Mouse (Mus musculus) right cerebral cortex, postnatal 10 days (tissue): ENCODE results near the gene Ccdc126.
"Not testable (repeated sequence)": the region's sequence is repeated elsewhere in the genome, so short reads cannot be mapped to it uniquely, and the experiment has no call there.

Experiments
- DNase-seq, 2 experiments: peaks; one replicate each; pipeline ENCODE4 v3.0.0; 2021; ENCODE audit warnings: low spot score in 2 of 2

Gene Ccdc126

DNA sequence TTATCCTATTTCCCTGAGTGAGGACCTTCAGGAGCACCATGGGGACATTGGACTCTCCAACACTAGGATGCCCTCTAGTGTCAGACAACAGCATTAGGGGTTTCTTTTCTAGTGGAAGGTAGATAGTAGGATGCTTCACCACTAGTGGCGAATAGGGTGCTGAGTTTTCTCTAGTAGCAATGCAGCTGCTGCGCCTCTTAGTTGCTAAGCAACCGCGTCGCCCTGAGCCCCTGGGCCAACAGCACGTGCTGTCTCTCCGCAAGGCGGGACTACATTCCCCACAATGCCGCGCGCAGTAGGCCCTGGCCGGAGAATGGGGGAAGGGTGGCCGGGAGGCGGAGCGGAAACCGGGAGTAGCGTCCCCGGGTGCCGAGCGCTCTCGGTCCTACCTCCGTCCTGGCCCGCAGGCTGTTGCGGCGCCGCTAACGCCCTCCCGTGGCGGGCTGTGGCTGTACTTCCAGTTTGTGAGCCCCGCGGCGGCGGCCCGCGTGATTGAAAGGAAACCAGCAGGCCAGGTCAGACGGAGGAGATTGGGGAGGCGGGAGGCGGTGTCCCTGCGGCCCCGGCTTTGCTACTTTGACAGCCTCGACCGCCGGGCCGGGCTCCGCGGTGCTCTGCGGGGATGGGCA is at the start of gene Ccdc126:
Ccdc126 (plus strand) TSS at position 309 of the 629 bp plus-strand sequence.
- DNase-seq, result peak; percentile 99

DNA sequence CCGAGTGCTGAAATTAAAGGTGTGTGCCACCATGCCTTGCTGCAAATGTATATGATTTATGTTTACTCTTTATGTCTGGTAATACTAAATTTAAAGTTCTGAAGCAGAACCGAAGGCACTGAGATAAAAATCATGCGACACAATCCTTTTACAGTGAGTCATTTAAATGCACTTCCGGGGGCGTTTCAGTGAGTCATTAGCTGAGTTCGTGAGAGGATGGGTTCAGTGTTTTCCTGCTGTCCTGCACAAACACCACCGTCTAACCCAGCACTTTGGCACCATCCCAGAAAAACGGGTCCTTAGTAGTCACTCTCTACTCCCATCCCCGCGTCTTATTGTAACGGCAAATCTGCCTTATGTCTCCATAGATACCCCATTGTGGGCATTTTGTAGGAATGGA is 49.2 kb upstream of the Ccdc126 start:
- peak in 1 of 2 experiments; percentile 27 for DNase-seq

DNA sequence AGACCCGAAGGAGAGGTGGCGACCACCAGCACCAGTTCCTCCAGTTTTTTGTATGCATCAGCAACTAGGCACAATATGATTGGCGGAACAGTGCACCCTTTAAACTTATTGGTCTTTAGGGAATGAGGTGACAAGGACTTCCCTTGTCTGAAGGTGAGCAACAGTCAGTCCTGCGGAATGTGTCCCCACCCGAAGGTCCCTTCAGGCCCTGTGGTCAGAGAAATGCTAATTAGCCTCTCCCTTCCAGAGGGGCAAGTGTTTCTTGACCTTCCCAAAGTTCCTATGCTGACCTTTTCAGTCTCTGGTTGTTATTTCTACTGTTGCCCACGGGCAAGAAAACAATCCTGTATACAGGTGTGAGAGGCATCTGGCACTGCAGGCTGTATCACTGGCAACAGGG is 47.3 kb upstream of the Ccdc126 start:
- no peak for DNase-seq

DNA sequence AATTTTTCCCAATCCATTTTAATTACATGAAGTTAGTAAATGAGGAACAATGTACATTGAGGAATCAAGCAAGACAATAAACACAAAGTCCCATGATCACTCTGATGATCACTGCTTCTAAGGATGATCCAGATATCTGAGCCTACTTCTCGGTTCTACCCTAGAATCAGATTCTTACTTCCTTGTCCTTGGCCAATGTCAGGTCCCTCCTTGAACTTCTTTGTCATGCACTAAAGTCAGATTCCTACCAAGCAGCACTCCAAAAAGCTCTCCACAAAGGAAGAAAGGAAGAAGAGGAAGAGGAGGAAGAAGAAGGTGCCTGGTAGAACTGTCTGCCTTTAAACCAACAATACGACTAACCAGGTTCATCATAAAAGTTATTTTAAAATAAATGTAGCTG is 46.2 kb upstream of the Ccdc126 start:
- no peak for DNase-seq

DNA sequence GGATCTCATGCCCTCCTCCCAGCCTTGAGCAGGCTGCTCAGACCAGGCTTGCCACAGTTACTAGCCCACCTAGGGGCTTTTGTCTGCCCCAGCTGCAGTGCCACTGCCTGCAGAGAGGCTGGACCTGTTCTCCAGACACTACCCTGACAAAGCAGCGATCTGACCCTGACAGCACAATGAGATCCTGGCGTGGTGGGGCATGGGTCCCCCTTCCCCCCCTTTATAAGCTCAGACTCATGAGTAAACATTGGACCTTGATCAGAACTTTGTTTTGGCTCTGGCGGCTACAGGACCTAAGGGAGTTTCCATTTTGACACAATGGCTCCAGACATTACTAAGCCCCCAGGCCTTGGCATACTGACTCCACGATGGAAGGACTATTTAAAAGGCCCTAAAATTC is 45.1 kb upstream of the Ccdc126 start:
- DNase-seq, result no peak

DNA sequence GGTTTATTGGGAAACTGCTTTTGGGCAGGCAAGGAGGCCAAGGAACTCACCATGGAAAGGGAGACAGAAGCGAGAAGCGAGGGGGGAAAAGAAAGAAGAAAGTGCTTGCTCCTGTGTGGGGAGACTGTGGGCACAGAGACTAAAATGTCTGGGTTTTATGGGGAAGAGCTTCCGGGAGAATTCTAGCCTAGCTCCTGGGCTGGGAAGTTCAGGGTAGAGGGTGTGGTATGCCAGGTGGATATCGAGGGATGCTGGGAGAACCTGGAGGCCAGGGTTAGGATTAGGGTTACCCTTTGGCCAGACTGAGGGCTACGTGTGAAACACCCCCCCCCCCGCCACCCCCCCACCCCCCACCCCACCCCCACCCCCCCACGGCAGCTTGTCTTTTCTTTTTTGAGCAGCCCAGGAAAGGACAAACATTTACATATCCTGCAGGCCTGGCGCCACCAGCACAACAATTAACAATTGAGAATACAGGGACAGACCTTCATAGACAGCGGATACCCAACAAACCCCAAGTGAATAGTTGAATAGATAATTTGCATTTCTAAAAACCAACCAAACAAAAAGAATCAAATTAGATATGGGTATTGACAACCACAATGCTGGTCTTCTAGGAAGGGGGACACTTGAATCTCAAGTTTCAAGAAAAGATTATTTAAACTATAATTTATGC is 44.5 kb upstream of the Ccdc126 start:
- DNase-seq, result no peak

DNA sequence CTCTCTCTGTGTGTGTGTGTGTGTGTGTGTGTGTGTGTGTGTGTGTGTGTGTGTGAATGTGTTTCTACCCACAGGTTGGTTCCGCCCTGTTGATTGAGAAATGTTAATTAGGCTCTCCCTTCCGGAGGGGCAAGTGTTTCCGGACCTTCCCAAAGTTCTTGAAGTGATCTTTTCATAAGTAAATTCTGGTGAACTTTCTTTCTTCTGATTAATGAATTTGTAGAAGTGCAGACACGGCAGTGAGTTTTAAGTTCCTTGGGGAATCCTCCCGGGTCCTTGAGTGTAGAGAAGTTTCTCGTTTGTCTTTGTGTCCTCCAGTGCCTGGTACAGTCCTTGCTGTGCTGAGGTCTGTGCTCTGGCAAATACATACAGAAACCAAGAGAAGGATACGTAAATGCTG is 43.8 kb upstream of the Ccdc126 start:
- DNase-seq, result no peak

DNA sequence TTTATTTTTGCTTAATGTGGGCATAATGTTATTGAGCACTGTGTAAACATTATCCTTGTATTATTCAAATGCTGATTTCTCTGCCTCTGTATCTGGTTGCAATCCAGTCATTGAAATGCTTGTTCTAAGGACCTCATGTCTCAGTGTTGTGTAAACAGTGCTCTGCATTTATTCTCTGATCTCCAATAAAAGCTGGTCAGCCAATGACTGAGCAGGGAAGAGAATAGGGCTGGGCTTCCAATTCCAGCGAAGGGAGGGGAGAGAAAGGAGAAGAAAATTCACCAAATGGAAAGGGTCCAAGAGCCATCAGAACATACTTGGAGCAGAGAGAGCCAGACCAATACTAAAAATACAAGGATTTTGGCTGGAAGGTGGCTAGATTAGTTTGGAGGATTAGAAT is 38.1 kb upstream of the Ccdc126 start:
- no peak for DNase-seq

DNA sequence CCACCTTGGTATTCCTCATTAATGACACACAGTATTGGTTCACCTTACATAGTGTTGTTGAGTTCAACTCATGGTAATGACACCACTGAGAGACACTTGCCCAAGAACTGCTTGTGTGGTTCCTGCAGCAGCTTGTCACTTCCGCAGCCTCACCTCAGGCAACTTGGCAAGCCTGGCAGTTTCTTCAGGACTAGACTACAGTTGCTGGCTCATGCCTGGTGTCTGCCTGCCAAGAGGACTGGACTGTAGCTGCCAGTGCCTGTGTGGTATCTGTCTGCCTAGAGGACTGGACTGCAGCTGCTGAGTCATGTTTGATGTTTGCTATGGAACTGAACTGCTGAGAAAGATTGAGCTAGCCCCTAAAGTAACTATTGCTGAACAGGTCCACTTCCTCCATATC is 37.0 kb upstream of the Ccdc126 start:
- DNase-seq, result peak; percentile 49 to 54

DNA sequence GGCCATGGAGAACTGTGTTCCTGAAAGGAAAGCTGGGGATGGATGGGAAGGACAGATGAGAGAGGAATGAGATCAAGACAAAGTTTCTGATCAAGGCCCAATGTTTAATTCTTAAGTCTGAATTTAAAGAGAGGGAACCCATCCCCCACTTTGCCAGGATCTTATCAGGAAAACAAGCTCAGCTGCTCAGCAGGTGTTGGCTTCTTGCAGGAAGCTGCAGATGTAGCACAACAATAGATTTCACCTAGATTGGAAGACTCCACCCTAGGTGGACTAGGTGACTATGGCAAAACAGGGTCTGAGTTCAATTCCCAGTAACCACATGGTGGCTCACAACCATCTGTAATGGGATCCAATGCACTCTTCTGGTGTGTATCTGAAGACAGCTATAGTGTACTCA is 20.8 kb upstream of the Ccdc126 start:
- no peak for DNase-seq

DNA sequence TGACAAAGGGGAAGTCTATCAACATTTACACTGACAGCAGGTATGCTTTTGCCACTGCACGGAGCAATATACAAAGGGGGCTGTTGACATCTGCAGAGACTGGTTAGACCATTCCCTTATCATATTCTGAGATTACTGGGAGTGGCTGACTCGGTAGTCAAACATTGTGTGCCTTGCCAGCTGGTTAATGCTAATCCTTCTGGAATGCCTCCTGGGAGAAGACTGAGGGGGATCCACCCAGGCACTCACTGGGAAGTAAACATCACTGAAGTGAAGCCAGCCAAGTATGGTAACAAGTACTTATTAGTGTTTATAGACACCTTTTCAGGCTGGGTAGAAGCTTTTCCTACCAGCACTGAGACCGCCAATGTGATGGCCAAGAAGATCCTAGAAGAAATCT is 4.3 kb upstream of the Ccdc126 start:
- not testable (repeated sequence) for DNase-seq

DNA sequence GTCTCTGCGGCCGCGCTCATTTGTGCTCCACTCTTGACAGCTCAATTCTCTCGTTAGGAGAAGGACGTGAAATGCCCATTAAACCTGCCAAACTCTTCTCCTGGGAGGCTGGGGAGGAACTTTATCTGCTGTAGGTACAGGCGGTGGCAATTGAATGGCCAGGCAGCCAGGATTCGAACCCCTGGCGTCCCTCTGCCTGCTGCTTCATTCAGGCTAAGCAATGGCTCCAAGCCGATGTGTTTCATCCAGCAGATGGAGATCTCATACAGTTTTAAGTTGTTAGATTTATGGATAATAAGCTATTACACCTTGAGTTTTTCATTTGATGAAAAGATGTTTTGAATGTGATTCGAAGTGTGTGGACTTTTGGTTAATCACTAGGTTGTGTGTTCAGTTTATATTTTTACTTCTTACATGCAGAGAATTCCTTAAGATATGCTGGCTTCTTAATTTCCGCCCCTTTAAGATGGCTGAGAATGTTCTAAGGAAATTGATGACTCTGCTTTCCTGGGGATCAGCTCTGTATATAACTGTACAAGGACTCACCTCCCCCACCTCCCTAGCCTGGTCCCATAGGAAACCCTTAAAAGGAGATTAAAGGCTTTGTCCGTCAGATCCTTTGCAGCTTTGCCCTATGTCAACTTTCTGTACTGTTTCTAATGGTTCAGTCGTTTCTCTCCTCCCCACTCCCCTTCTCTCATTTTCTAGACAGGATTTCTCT is 681 bp downstream of the Ccdc126 start:
- DNase-seq, result peak in 1 of 2 experiments; percentile 64

DNA sequence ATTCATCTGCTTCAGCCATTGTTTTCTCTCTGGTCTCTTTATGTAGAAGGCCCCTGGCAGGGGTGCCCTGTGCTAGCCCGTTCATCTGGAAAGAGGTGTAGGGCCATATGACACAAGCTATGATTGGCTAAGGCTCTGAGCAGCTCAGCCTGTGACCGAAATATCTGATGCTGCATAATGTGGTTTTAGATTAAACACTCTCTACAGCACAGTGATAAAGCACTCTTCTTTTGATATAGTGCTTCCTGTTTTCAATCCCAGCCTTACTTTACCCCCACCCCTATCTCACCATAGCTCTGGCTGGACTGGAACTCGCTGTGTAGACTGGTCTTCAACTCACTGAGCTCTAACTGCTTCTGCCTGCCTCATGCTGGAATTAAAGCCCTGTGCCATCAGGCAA is 2.3 kb downstream of the Ccdc126 start:
- no peak for DNase-seq

DNA sequence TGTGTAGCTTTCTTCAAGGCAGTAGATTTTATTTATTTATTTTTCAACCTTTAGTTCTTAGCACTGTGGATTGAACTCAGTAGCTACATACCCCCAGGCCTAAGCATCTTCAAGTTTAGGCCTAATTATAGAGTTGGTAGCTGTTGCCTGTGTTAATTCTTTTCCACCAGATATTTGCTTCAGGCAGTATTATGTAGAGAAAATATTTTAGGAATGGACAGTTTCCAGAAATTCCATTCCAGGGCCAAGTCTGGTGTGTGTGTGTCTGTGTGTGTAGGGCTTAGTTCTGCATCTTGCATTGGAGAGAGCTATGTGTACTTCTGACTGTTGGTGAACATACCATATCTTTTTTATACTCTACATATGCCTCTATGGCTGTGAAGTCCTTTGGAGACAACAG is 3.0 kb downstream of the Ccdc126 start:
- no peak for DNase-seq

DNA sequence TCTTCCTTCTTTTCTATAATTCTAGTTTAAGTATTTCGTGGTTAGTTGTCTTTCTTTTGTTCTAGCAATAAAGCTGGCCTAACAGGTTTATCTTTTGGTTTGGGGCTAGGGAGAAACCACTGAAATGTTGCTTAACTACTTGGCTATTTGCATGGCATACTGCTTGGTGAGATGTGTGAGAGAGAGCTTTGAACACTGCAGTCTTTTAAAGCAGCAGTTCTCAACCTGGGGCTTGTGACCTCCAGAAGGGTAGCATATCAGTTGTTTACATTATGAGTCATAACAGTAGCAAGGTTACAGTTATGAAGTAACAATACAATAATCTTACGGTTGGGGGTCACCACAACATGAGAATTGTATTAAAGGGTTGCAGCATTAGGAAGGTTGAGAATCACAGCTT is 3.9 kb downstream of the Ccdc126 start:
- no peak for DNase-seq

DNA sequence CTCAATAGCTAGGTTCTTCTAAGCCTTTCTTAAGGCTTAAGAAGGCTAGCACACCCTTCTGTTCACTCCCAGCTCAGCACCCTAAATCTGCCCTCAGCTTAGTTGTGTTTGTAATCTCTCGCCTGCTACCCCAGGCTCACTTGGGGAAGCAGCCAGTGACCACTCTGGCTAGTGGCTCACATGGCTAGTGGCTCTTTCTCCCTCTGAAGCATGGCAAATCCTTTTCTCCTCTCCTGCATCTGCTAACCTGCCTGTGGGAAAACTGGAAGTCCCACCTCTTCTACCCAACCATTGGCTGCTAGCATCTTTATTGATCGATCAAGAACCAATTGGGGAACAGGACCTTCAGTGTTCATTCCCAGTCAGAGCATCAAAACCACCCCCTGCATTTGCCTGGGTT is 5.5 kb downstream of the Ccdc126 start:
- no peak for DNase-seq

DNA sequence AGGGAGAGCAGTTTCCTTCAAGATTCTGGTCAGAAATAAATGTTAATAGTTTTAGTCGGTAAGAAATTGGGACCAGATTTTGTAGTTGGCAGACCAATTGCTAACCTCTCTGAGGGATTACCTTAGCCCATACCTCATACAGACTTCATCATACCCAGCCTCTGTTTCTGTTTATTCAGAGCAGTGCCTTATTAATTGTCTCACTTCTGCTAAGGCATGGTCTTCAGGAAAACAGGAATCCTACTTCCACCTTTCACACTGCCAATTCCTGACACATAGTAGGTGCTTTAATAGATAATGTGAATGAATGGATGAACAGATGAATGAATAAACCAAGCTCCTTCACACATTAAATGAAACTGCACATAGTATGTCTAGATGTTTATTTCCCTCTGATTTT is 6.2 kb downstream of the Ccdc126 start:
- no peak for DNase-seq

DNA sequence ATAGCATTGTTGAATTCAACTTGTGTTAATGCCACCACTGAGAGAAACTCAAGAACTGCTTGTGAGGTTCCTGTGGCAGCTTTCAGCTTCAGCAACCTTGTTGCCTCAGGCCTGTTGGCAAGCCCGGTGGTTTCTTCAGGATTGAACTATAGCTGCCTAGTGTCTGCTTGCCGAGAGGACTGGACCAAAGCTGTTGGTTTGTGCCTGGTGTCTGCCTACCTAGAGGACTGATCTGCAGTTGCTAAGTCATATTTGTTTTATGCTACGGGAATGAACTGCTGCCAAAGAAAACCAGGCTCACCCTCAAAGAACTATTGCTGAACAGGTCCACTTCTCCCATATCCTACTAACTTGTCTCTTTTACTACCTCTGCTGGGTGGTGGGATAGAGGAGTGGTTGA is 7.8 kb downstream of the Ccdc126 start:
- no peak for DNase-seq

DNA sequence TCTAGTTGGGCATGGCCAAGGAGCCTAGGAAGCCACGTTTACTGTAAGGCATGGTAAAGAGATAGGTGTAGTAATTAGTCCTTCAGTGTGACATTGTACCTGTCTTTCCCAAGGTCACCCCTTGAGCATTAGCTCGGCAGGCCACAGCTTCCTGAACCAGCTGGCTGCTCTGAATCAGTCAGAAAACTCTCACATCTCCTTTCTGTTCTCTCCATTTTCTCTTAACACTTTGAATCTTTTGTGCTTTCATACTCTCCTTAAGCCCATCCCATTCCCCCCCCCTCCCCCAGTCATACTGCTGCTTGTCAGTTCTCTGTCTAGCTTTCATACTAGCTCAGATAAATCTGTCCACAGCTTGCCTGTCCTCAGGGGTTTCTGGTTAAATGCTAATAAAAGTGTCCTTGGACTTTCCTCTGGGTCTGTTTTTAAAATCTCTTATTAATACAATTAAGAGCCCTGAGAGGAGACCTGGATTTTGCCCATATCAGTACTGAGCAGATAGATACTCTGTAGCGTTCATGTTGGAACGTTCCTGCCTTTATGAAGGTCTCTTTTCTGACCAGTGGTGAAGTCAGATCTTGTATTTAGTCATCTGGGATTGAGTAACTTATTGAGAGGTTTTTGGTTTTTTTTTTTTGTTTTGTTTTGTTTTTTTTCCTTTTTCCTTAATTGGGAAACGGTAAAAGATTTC is 12.4 kb downstream of the Ccdc126 start:
- no peak for DNase-seq

DNA sequence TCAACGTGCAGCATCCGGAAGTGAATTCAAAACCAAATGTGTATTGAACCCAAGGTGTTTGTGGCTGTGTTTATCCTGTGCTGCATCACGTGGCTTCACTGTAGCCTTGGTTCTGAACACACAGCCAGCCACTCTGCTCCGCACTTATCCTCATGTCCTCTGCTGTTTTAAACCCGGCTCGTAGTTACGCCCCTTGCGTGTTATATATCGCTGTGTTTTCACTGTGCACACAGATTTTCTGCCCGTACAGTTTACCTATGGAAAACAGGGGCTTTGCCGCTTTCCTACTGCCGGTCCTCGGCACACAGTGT is 12.9 kb downstream of the Ccdc126 start:
- no peak for DNase-seq

DNA sequence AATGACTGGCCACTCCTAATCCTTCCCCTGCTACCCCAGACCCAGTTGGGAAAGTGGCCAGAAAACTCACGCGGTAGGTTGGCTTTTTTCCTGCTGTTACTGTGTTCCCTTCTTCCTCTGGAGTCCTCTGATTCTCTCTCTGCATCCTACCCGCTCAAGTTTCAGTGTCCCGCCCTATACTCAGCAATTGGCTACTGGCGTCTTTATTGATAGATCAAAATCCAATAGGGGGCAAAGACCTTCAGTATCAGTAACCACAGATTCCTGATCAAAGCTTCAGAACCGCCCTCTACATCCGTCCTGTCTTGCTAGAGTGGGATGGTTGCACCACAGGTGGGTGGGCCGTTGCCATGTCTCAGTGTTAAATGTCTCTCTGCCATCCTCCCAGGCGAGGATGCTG is 19.5 kb downstream of the Ccdc126 start:
- no peak for DNase-seq

DNA sequence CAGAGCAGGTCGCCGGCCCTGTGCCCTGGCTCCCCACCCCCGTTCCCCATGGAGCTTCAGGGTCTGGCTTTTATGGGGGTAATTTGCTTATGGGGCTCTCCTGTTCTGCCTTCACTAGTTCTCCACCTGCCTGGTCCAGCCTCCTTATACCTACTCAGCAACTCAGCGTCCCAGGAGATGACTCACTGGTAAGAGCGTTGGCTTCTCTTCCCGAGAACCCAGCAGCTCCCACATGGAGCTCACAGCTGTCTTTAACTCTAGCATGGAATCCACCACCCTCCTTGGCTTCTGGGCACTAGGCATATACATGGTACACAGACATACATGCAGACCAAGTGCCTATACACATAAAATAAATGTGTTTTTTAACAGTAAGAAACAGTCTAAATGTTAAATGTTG is 20.1 kb downstream of the Ccdc126 start:
- DNase-seq, result no peak
